Mouse (Mus musculus) heart, embryonic 12.5 days (tissue): ENCODE measurements around the gene Tmem253. TPM values are rescaled to one million over a fixed set of nuclear protein-coding genes. Genes with fewer than 3 reads are reported as not detected.

Source experiments
- ATAC-seq: fragments of 200-750 bp; cut with Nextera tagmentation; 2 replicates; pipeline ENCODE4 v1.8.0; 2017; ENCODE audit warnings: moderate TSS enrichment, moderate library complexity; ENCODE audit not compliant: insufficient number of reproducible peaks, low FRiP score
- H3K27ac ChIP-seq: fragments of 300-500 bp; sonication (generic); 2 replicates; pipeline ENCODE4 v1.5.1; 2016; ENCODE audit warnings: mild to moderate bottlenecking, moderate library complexity; ENCODE audit not compliant: poor library complexity, severe bottlenecking
- H3K27me3 ChIP-seq: fragments of 300-500 bp; sonication (generic); replicated peaks from 2 replicates; pipeline ENCODE4 v1.6.1; 2016; ENCODE audit warnings: mild to moderate bottlenecking, moderate library complexity
- H3K36me3 ChIP-seq: fragments of 300-500 bp; sonication (generic); 2 replicates; pipeline ENCODE4 v1.6.1; 2016; ENCODE audit warnings: mild to moderate bottlenecking, moderate library complexity
- H3K4me1 ChIP-seq: fragments of 300-500 bp; sonication (generic); replicated peaks from 2 replicates; pipeline ENCODE4 v1.6.1; 2016; ENCODE audit warnings: mild to moderate bottlenecking
- H3K4me2 ChIP-seq: fragments of 300-500 bp; sonication (generic); 2 replicates; pipeline ENCODE4 v1.6.1; 2016; ENCODE audit warnings: mild to moderate bottlenecking, moderate library complexity
- H3K4me3 ChIP-seq: fragments of 300-500 bp; sonication (generic); 2 replicates; pipeline ENCODE4 v1.5.1; 2016; ENCODE audit warnings: mild to moderate bottlenecking
- H3K9ac ChIP-seq: fragments of 300-500 bp; sonication (generic); 2 replicates; pipeline ENCODE4 v1.6.1; 2016; ENCODE audit warnings: mild to moderate bottlenecking, moderate library complexity
- H3K9me3 ChIP-seq: fragments of 300-500 bp; sonication (generic); replicated peaks from 2 replicates; pipeline ENCODE4 v1.6.1; 2016; ENCODE audit warnings: mild to moderate bottlenecking, moderate library complexity
- WGBS: fragments of 180-500 bp; shearing (Covaris S2); methylation state at CpG from one replicate; pipeline ENCODE4 v1.1.7; 2016; 5-methylcytosine and 5-hydroxymethylcytosine counted together
- polyA plus RNA-seq: library from polyadenylated mRNA; unstranded; fragments of >200 nt; fragmentation: Nextera tagmentation; extraction: Ambion mirVana; gene quantifications from 2 replicates; pipeline ENCODE4 v1.2.1, GENCODE M21; 2016

Gene Tmem253
- 0.50 and 0.80 TPM in 2 replicates for polyA plus RNA-seq

GRCm38 (mm10) chr14:52015445-52016100 lies at the start of gene Tmem253:
Gene Tmem253 (plus strand): TSS chr14:52015658.
- peak within 1 kb of the TSS; percentile 92 for H3K4me3 ChIP-seq
- H3K4me1 ChIP-seq = peaks cover 64% of the 10 kb centered on the region
- no peak for ATAC-seq
- H3K27ac ChIP-seq = peak within 1 kb of the TSS; percentile 99
- H3K27me3 ChIP-seq = no peaks in the 10 kb centered on the region
- peak within 1 kb of the TSS; percentile 86 for H3K4me2 ChIP-seq
- no peaks in the 10 kb centered on the region for H3K36me3 ChIP-seq
- no peaks in the 10 kb centered on the region for H3K9me3 ChIP-seq
- 33% methylated on average over 6 of the region's 6 CpGs for WGBS
- H3K9ac ChIP-seq = peak within 1 kb of the TSS; percentile 97

- Histone ChIP-seq H3K27ac (no peak overlapping the region), H3K9ac (no peak overlapping the region), H3K4me2 (no peak overlapping the region), H3K9me3 (no peaks in the 10 kb centered on the region), H3K36me3 (no peaks in the 10 kb centered on the region), H3K4me3 (no peak overlapping the region), H3K27me3 (no peaks in the 10 kb centered on the region), H3K4me1 (peaks cover 3% of the 10 kb centered on the region)
- 80% methylated on average over 3 of the region's 3 CpGs for WGBS
- ATAC-seq = no peak
Measured at GRCm38 (mm10) chr14:51967400-51967799, 48.1 kb upstream of the Tmem253 start.

GRCm38 (mm10) chr14:51979252-51979651 lies 36.2 kb upstream of the Tmem253 start:
- no peak for ATAC-seq
- Histone ChIP-seq H3K27ac (no peak overlapping the region), H3K4me1 (peaks cover 5% of the 10 kb centered on the region), H3K36me3 (no peaks in the 10 kb centered on the region), H3K4me2 (no peak overlapping the region), H3K4me3 (no peak overlapping the region), H3K9ac (no peak overlapping the region), H3K9me3 (no peaks in the 10 kb centered on the region), H3K27me3 (no peaks in the 10 kb centered on the region)
- 75% methylated on average over 3 of the region's 3 CpGs for WGBS

- no peaks in the 10 kb centered on the region for H3K27me3 ChIP-seq
- H3K9ac ChIP-seq = no peak overlapping the region
- H3K4me1 ChIP-seq = peaks cover 22% of the 10 kb centered on the region
- no peak overlapping the region for H3K27ac ChIP-seq
- peak overlapping the region; percentile 81 for H3K4me2 ChIP-seq
- H3K36me3 ChIP-seq = peaks cover 13% of the 10 kb centered on the region
- WGBS = 56% methylated on average over 4 of the region's 4 CpGs
- H3K4me3 ChIP-seq = no peak overlapping the region
- no peaks in the 10 kb centered on the region for H3K9me3 ChIP-seq
- no peak for ATAC-seq
Measured at GRCm38 (mm10) chr14:51983251-51983650, 32.2 kb upstream of the Tmem253 start.

- Histone ChIP-seq H3K27me3 (no peaks in the 10 kb centered on the region), H3K27ac (peak overlapping the region; percentile 96), H3K9ac (peak overlapping the region; percentile 86), H3K4me3 (peak overlapping the region; percentile 75), H3K36me3 (peaks cover 19% of the 10 kb centered on the region), H3K4me2 (peak overlapping the region; percentile 81), H3K9me3 (no peaks in the 10 kb centered on the region), H3K4me1 (peaks cover 22% of the 10 kb centered on the region)
- 11% methylated on average over 10 of the region's 10 CpGs for WGBS
- no peak for ATAC-seq
Measured at GRCm38 (mm10) chr14:51983855-51984246, 31.6 kb upstream of the Tmem253 start.

- H3K4me1 ChIP-seq = peaks cover 22% of the 10 kb centered on the region
- no peaks in the 10 kb centered on the region for H3K27me3 ChIP-seq
- peak; percentile 85 for ATAC-seq
- peak within 1 kb of the TSS; percentile 75 for H3K4me3 ChIP-seq
- peak within 1 kb of the TSS; percentile 86 for H3K9ac ChIP-seq
- H3K9me3 ChIP-seq = no peaks in the 10 kb centered on the region
- H3K4me2 ChIP-seq = peak within 1 kb of the TSS; percentile 81
- under 1% methylated on average over 59 of the region's 74 CpGs for WGBS
- H3K36me3 ChIP-seq = peaks cover 26% of the 10 kb centered on the region
- H3K27ac ChIP-seq = peak within 1 kb of the TSS; percentile 96
Measured at GRCm38 (mm10) chr14:51984247-51985231, 30.9 kb upstream of the Tmem253 start, which contains the start of gene Arhgef40. Gene Arhgef40 (plus strand): TSS chr14:51984719.

GRCm38 (mm10) chr14:51985301-51986152 lies 29.9 kb upstream of the Tmem253 start:
- Histone ChIP-seq H3K27ac (peak overlapping the region; percentile 96), H3K4me2 (peak overlapping the region; percentile 81), H3K9me3 (no peaks in the 10 kb centered on the region), H3K4me3 (peak overlapping the region; percentile 75), H3K36me3 (peaks cover 36% of the 10 kb centered on the region), H3K27me3 (no peaks in the 10 kb centered on the region), H3K4me1 (peaks cover 22% of the 10 kb centered on the region), H3K9ac (peak overlapping the region; percentile 86)
- WGBS = under 1% methylated on average over 27 of the region's 27 CpGs
- peak; percentile 78 for ATAC-seq

GRCm38 (mm10) chr14:51986153-51986505 lies 29.3 kb upstream of the Tmem253 start:
- H3K4me2 ChIP-seq = peak overlapping the region; percentile 81
- no peaks in the 10 kb centered on the region for H3K9me3 ChIP-seq
- 3% methylated on average over 7 of the region's 7 CpGs for WGBS
- H3K9ac ChIP-seq = peak overlapping the region; percentile 86
- H3K27ac ChIP-seq = peak overlapping the region; percentile 96
- peak overlapping the region; percentile 75 for H3K4me3 ChIP-seq
- peaks cover 22% of the 10 kb centered on the region for H3K4me1 ChIP-seq
- H3K36me3 ChIP-seq = peaks cover 42% of the 10 kb centered on the region
- H3K27me3 ChIP-seq = no peaks in the 10 kb centered on the region
- no peak for ATAC-seq

GRCm38 (mm10) chr14:51987177-51987576 lies 28.3 kb upstream of the Tmem253 start:
- Histone ChIP-seq H3K9me3 (no peaks in the 10 kb centered on the region), H3K27me3 (no peaks in the 10 kb centered on the region), H3K9ac (no peak overlapping the region), H3K27ac (no peak overlapping the region), H3K4me1 (peaks cover 22% of the 10 kb centered on the region), H3K36me3 (peaks cover 53% of the 10 kb centered on the region), H3K4me3 (no peak overlapping the region), H3K4me2 (peak overlapping the region; percentile 81)
- no peak for ATAC-seq
- 89% methylated on average over 6 of the region's 6 CpGs for WGBS

GRCm38 (mm10) chr14:51988731-51989130 lies 26.7 kb upstream of the Tmem253 start:
- no peak overlapping the region for H3K9ac ChIP-seq
- H3K4me3 ChIP-seq = no peak overlapping the region
- no peak overlapping the region for H3K27ac ChIP-seq
- H3K4me1 ChIP-seq = peaks cover 22% of the 10 kb centered on the region
- peaks cover 64% of the 10 kb centered on the region for H3K36me3 ChIP-seq
- 76% methylated on average over 12 of the region's 12 CpGs for WGBS
- no peak for ATAC-seq
- no peaks in the 10 kb centered on the region for H3K27me3 ChIP-seq
- H3K4me2 ChIP-seq = no peak overlapping the region
- no peaks in the 10 kb centered on the region for H3K9me3 ChIP-seq
